ENCODE assay signal across 9 mouse cellular contexts in the genomic region with DNA sequence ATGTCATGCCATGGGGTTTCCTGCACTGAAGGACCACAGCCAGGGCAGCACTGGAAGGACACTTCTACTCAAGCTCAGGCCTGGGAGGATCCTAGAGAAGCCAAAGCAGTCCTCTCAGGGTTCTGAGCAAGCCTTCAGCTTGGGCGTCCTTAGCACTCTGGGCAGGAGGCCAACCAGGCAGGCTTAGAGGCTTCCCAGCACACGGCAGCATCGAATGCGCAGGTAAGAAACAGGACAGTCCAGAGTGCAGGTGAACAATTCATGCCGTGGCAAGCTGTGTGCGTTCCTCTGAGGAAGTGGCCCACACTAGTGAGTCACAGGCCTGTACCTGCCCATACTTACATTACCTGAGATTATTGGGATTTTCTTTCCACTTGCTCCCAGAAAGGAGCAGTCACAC.
A peak's percentile ranks its signal among the peaks of the same experiment; 100 is the strongest.
DNase-seq lines count a peak whose midpoint lies in the region; ATAC-seq lines count a peak whose summit lies in the region.
"Had no signal": no experiment of that assay in that cellular context is flagged by ENCODE, and none has a peak within 500 bp of the region (broad histone marks: within the 10 kb centered on the region; RNA-seq: fewer than 3 reads in every experiment).

No protein-coding gene starts in this region.

- no peak overlapping the region for H3K9ac ChIP-seq in kidney, embryonic 14.5 days (ENCODE audit: low read depth, low read length)
- H3K9ac ChIP-seq in embryonic facial prominence, embryonic 13.5 days, result no peak overlapping the region
- H3K9ac ChIP-seq in stomach, embryonic 15.5 days, result no peak overlapping the region
- H3K9ac ChIP-seq: liver, embryonic 14.5 days had no signal

- H3K4me3 ChIP-seq in kidney, embryonic 14.5 days (ENCODE audit: low read length), result no peak overlapping the region
- H3K4me3 ChIP-seq in embryonic facial prominence, embryonic 13.5 days, result no peak overlapping the region
- H3K4me3 ChIP-seq in stomach, embryonic 15.5 days (replicated peaks), result no peak overlapping the region
- H3K4me3 ChIP-seq: hindbrain, embryonic 10.5 days had no signal

- H3K4me1 ChIP-seq in kidney, embryonic 14.5 days (ENCODE audit: control insufficient read depth, insufficient read depth, low read length), result peaks cover 16% of the 10 kb centered on the region
- peaks cover 41% of the 10 kb centered on the region for H3K4me1 ChIP-seq in embryonic facial prominence, embryonic 13.5 days
- peaks cover 13% of the 10 kb centered on the region; the same call in 1 of the 2 replicates for H3K4me1 ChIP-seq in stomach, embryonic 15.5 days

- no peak for ATAC-seq in kidney, embryonic 14.5 days (ENCODE audit: low FRiP score, low TSS enrichment)
- no peak for ATAC-seq in embryonic facial prominence, embryonic 13.5 days (ENCODE audit: insufficient number of reproducible peaks, insufficient read depth, low FRiP score, low TSS enrichment, low read depth)
- 0 out of 2 replicates have a peak, but pooled peaks have one; percentile 36 for ATAC-seq in stomach, embryonic 15.5 days (ENCODE audit: insufficient read depth, low FRiP score, low read depth)

- DNase-seq in kidney, postnatal 10 days, result peak; percentile 66
- DNase-seq in kidney, postnatal 4 days, result peak; percentile 41 to 46
- DNase-seq in thymus, postnatal 25 days, result no peak
- DNase-seq in heart, adult 9 months (ENCODE audit: low spot score in 2 of 2), result no peak

- H3K4me2 ChIP-seq in kidney, embryonic 14.5 days (replicated peaks; ENCODE audit: low read depth, low read length), result no peak overlapping the region
- no peak overlapping the region for H3K4me2 ChIP-seq in embryonic facial prominence, embryonic 13.5 days
- H3K4me2 ChIP-seq in stomach, embryonic 15.5 days, result no peak overlapping the region

- H3K36me3 ChIP-seq in kidney, embryonic 14.5 days (ENCODE audit: control insufficient read depth, insufficient read depth, low read length), result no peaks in the 10 kb centered on the region
- no peaks in the 10 kb centered on the region for H3K36me3 ChIP-seq in embryonic facial prominence, embryonic 13.5 days
- no peaks in the 10 kb centered on the region for H3K36me3 ChIP-seq in stomach, embryonic 15.5 days
- H3K36me3 ChIP-seq: hindbrain, embryonic 10.5 days had no signal

- H3K27ac ChIP-seq in kidney, embryonic 14.5 days (ENCODE audit: low read depth, low read length), result no peak overlapping the region
- H3K27ac ChIP-seq in embryonic facial prominence, embryonic 13.5 days, result peak overlapping the region; percentile 34; the same call in 1 of the 2 replicates
- H3K27ac ChIP-seq in stomach, embryonic 15.5 days, result peak overlapping the region; percentile 82
- H3K27ac ChIP-seq: hindbrain, embryonic 10.5 days; liver, embryonic 14.5 days had no signal

- no peaks in the 10 kb centered on the region for H3K27me3 ChIP-seq in kidney, embryonic 14.5 days (ENCODE audit: control insufficient read depth, insufficient read depth, low read length)
- no peaks in the 10 kb centered on the region for H3K27me3 ChIP-seq in embryonic facial prominence, embryonic 13.5 days
- H3K27me3 ChIP-seq in stomach, embryonic 15.5 days (replicated peaks), result no peaks in the 10 kb centered on the region

- 81% methylated on average over 6 of the region's 6 CpGs for WGBS in kidney, embryonic 14.5 days
- 75% methylated on average over 6 of the region's 6 CpGs for WGBS in embryonic facial prominence, embryonic 13.5 days
- 66% methylated on average over 6 of the region's 6 CpGs for WGBS in stomach, embryonic 15.5 days

- no peaks in the 10 kb centered on the region for H3K9me3 ChIP-seq in kidney, embryonic 14.5 days (ENCODE audit: control insufficient read depth, low read length)
- no peaks in the 10 kb centered on the region for H3K9me3 ChIP-seq in embryonic facial prominence, embryonic 13.5 days
- H3K9me3 ChIP-seq in stomach, embryonic 15.5 days, result no peaks in the 10 kb centered on the region
- H3K9me3 ChIP-seq: hindbrain, embryonic 10.5 days had no signal

Comparison
In these comparisons a context has a peak if more than half of its experiments do, and no peak if none do; other contexts are left out.
1. DNase-seq: peak in kidney, postnatal 10 days (single experiment) and kidney, postnatal 4 days (2 of 2); none in thymus, postnatal 25 days (single experiment) and heart, adult 9 months (0 of 2).